Mouse (Mus musculus) spleen, postnatal 4 days (tissue): ENCODE results near the gene Plekhm2.

Experiments
- DNase-seq, 2 experiments: peaks; one replicate each; pipeline ENCODE4 v3.0.0; 2022; ENCODE audit warnings: low spot score in 2 of 2

The Plekhm2 gene

GRCm38 (mm10) chr4:141632111-141632873 lies 32.4 kb downstream of the Plekhm2 start:
- no peak for DNase-seq

GRCm38 (mm10) chr4:141631250-141631649 lies 33.4 kb downstream of the Plekhm2 start:
- DNase-seq, result no peak

GRCm38 (mm10) chr4:141630021-141630420 lies 34.7 kb downstream of the Plekhm2 start:
- no peak for DNase-seq

GRCm38 (mm10) chr4:141628661-141629060 lies 36.0 kb downstream of the Plekhm2 start:
- no peak for DNase-seq

GRCm38 (mm10) chr4:141627502-141627901 lies 37.2 kb downstream of the Plekhm2 start:
- no peak for DNase-seq

- DNase-seq, result no peak
Measured at GRCm38 (mm10) chr4:141625774-141626550, 38.7 kb downstream of the Plekhm2 start.

DNA sequence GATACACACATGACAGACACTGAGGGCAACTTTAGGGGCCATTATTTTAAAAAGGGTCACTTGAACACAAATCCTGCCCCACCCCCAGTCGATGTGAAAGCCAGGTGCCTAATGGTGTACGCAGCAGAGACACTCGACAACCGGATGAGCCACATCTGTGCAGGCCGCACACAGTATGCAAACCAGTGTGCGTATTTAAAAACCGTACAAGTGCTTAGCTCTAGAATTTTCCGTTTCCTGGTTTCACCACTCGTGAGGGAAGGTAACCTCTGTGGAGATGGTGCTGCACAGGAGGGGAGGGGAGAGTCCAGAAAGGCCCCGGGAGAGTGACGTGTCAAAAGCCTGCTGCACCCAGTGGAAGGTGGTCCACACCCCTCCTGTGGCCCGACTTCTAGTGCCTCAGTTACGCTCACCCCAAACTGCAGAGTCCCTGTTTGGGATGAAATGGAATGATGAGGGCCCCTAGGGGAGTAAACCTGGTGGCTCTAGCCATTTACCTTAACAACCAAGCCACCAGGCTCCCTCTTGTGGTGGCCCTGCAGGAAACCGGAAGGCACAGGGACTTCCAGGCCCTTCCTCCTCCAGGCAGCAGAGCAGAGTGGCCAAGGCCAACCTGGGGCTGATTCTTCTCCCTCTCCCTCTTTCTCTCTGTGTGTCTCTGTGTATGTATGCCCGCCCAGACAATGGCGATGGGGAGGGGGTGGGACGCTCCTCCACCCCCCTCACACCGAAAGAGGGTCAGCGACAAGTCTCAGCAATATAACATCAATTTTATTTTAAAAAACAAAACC lies 39.5 kb downstream of the Plekhm2 start:
- no peak for DNase-seq

GRCm38 (mm10) chr4:141624134-141624533 lies 40.6 kb downstream of the Plekhm2 start:
- DNase-seq, result no peak

DNA sequence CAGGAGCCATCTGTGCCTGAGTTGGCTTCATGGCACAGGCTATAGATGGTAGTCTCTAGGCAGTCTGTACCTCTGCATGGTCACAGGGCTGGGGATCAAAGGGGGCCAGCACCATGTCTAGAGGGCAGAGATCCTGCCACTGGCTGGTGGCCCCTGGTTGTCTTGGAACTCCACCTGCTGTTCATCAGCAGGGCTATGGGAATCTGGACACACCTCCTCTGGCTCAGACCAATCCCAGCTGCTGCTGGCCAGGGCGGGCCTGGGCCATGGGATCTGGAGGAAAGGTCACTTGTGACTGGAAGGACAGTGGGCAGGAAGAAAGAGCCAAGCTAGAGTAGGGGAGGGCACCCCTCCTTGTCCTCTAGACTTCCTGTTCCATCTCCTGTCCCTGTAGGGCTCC lies 41.0 kb downstream of the Plekhm2 start, which contains the start of gene Slc25a34:
Gene Slc25a34, minus strand, starts transcription at position 156 of the 400 bp plus-strand sequence.
- no peak for DNase-seq

DNA sequence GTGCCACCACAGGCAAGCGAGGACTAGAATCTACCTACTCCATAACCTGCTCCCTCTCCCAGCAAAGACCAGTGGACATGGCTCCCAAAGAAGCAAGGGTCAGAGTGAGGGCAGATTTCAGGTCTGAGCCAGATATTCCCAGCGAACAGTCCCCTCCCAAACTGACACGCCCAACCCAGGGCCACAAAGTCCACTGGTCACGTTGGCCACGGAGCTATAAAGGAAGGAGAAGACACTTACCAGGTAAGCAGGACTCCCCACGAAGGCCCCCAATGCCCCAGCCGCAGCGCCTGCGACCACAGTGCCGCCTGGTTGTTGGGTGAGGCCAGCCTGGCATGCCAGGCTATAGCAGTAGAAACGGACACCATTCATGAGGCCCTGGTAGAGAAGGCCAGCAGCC lies 41.7 kb downstream of the Plekhm2 start:
- DNase-seq, result no peak

DNA sequence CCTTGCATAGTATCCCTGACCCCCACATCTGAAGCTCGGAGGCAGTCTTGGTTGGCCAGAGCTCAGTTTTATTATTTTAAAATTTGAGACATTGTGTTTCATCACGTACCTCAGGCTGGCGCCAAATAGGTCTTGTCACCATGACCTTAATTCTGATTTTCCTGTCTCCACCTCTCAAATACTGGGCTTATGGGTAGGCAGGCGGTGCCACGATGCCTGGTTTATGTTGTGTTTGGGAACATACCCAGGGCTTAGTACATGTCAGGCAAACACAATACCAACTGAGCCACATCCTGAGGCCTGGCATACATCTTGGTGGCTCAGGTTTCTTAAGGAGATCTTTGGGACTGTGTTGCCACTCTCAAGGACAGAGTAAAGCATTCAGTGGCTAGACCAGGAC lies 42.1 kb downstream of the Plekhm2 start:
- DNase-seq, result no peak

GRCm38 (mm10) chr4:141622091-141622490 lies 42.6 kb downstream of the Plekhm2 start:
- DNase-seq, result no peak

DNA sequence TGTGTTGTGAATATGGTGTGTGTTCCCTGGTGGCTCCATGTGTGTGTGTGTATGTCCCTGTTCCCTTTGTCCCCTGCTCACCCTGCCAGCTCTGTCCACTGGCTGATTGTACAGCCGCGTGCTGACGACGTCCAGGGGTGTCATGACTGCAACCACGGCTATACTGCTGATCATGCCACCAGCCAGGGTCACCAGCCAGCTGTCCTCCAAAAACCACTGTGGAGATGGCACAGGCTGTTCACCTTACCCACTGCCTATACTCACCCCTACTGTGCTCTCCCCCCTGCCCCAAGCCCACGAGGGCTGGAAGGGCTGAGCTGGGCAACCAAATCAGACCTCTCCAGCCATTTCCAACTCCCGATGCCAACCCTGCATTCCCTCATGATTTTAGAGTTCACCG lies 43.4 kb downstream of the Plekhm2 start:
- DNase-seq, result no peak

DNA sequence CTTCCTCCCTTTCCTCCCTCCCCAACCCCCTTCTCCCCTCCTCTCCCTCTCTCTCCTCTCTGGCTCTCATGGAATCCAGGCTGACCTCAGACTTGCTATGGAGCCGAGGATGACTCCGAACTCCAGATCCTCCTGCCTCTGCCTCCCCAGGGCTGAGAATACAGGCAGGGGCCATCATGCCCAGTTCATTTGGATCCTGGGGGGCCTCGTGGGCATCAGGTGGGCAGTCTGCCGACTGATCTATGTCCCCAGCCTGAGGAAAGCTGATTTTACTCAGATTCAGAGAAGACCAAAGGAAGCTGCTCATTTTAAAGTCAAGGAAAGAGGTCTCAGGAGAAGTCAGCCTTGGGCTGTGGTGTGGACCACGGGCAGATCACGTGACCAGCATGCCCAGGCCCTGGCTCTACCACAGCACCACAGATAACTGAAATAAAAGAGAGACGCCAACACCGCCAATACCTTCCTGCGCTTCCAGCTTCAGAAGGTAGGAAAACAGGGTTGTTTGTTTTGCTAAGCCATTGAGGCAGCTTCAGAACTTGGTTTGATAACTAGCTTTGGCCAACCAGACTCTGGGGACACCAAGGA lies 45.3 kb downstream of the Plekhm2 start:
- no peak for DNase-seq

DNA sequence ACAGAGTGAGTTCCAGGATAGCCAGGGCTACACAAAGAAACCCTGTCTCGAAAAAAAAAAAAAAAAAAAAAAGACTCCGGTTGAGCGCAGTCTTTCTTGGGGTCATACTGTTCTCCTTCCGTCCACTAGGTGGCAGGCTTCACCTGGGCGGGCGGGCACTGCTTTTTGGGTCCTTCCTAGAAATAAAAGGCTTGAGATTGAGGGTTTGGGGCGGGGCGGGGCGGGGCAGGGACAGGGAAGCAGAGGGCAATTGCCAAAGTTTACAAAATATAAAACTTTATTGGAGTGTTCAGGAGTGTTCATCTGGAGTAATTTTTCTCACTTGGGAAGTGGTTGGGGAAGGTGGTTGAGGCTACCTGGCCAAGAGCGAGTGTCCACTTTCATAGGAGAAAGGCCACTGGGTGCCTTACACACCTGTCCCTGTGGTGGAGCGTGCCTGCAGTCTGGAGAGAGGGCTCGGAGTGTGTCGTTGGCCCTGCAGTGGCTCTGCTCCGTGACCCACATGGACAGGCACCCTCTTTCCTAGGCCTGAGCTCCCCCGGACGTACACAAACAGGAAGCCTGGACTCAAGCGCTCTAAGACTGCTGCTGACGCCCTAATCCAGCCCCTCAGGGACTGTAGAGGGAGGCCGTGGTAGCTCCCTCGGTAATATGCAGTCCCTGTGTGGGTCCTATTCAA lies 46.0 kb downstream of the Plekhm2 start, which contains the start of gene Tmem82:
Gene Tmem82, minus strand, starts transcription at position 69 of the 679 bp plus-strand sequence.
- DNase-seq, result peak; percentile 64 to 86

- DNase-seq, result no peak
Measured at GRCm38 (mm10) chr4:141617863-141618564, 46.7 kb downstream of the Plekhm2 start.

DNA sequence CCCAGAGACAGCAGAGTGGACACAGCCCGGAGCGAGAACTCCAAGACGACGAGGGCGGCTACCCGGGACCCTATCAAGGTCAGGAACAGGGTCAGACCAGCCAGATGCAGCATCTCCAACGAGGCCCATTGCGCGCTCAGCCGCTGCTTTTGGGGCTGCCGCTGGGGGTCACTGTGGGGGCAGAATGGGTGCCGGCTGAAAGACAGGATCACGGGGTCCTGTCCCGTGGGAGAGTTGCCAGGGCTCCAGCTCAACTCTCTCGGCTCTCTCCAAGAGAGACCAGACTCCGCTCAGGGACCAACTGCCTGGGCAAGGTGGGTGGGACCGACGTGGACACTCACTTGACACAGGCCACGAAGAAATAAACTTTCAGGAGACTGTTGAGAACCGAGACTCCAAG lies 47.4 kb downstream of the Plekhm2 start:
- DNase-seq, result peak; percentile 70 to 87

DNA sequence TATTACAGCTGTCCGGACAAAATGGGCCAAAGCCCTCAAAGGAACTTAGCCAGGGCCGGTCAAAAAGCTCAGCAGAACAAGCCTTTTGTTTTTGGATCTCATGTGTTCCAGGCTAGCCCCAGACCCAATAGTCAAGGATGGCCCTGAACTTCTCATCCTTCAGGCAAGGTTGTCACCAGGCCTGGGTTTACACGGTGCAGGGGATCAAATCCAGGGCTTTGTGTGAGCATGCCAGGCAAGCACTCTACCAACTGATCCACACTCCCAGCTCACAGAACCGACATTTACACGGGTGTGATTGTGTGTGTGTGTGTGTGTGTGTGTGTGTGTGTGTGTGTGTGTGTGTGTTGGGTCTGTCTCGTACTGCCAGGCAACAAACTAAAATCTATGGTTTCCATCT lies 47.9 kb downstream of the Plekhm2 start:
- no peak for DNase-seq

DNA sequence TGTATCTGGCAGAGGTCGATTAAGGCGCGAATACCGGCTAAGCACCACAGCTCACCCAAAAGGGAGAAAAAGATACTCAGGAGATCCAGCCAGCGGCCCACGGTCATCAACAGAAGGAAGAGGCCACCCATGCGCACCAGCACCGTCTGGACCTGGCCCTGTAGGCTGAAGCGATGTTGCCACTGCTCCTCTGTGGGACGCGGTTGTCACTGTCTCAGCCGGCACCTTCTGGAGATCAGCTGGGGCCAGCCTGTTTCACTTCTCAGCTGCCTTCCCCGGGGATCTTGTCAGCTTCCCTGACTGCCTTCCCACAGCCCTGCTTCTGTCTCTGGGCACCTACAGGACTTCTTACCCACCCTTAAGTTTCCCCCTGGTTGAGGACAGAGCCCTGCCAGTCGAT lies 49.8 kb downstream of the Plekhm2 start:
- no peak for DNase-seq

DNA sequence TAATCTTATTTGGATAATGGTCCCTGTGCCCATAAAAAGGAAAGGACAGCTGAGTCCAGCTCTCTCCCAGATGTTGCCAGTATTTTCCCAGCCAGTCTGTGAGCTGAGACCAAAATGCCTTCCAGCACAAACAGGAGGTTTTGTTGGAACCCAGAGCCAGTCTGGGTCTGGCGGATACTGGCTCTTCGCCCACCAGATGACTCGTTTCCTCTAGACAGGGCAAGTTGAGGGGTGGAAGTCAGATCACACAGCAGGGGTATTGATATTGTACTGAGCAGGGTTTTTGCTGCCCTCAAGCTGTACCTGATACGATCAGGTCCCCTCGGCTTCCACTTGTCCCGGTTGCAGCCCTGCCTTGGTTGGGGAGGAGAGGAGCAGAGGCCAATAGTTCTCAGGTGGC lies 55.2 kb downstream of the Plekhm2 start:
- no peak for DNase-seq

GRCm38 (mm10) chr4:141605861-141606260 lies 58.8 kb downstream of the Plekhm2 start, which contains the start of gene Fblim1:
Gene Fblim1 (minus strand): TSS chr4:141606096.
- DNase-seq, result no peak
